Mouse (Mus musculus) cerebral cortex, adult 2 months (tissue): ENCODE measurements around the gene Emc4.

Source experiments
- WGBS: fragments of 180-500 bp; shearing (Covaris S2); methylation state at CpG from one replicate; pipeline ENCODE4 v1.1.7; 2018; 5-methylcytosine and 5-hydroxymethylcytosine counted together

The Emc4 gene

DNA sequence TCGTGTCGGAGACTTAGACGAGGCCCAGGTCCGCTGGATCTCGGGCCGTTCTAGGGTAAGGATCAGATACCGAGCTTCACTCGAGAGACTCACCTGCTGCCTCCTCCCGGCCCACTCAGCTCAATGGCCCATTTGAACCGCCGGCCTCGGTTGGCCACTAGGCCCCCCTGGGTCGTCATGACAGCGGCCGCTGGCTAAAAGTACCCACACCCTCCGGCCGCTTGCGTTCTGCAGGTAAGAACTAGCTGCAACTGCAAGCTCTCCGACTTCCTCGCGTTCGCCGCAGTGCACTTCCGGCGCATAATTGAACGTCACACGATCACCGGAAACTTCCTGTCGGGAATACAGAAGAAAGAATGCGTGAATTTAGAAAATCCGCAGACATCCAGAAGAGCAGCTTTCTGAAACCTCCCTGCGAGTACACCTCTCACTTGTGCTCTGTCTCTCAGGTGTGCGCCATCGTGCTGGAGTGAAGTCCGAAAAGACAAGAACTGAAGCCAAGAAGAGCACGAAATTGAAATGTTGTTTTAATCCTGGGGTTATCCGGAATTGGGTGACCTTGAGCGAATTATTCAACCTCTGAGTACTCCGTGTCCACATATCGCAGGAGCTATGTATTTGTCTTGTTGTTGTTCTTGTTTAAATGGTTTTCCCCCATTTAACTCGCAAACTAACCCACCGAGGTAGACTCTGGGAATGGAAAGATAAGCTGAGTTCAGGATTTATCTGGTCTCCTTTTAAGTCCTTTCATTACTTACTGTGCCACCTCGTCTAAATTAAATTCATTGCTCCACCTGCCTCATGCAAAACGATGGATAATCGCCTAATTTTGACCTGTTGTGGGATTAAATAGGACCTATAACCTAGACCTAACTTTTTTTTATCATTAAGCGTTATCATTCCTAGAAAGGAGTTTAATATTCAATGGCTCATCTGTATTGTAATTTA, at the start of gene Emc4:
TSS of gene Emc4 (minus strand) at position 302 of the 948 bp plus-strand sequence.
- 1% methylated on average over 46 of the region's 46 CpGs for WGBS

- WGBS = 75% methylated on average over 3 of the region's 3 CpGs
These were observed 39.2 kb upstream of the Emc4 start for GRCm38 (mm10) chr2:112407030-112407429.

DNA sequence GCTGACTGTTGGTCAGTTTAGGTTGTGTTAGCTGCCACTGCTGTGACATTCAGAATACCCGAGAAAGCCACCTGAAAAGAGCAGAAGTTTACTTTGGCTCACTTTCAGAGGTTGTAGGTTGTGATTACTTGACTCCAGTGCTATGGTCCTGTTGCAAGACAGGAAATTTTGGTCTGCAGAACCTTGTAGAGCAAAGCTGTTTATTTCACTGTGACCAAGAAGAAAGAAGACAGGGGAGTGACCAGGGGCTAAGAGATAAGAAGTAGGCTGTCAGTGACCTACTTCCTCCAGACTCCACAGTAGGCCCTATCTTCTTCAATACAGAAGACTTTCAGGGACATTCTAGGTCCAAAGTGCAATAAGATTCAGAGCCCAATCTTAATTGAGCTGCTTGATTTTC, 28.8 kb upstream of the Emc4 start:
- WGBS = 67% methylated on average over 1 of the region's 1 CpGs

GRCm38 (mm10) chr2:112392689-112393088, 24.9 kb upstream of the Emc4 start:
- WGBS = 77% methylated on average over 1 of the region's 1 CpGs

GRCm38 (mm10) chr2:112391346-112392000, 23.6 kb upstream of the Emc4 start:
- 62% methylated on average over 4 of the region's 4 CpGs for WGBS

DNA sequence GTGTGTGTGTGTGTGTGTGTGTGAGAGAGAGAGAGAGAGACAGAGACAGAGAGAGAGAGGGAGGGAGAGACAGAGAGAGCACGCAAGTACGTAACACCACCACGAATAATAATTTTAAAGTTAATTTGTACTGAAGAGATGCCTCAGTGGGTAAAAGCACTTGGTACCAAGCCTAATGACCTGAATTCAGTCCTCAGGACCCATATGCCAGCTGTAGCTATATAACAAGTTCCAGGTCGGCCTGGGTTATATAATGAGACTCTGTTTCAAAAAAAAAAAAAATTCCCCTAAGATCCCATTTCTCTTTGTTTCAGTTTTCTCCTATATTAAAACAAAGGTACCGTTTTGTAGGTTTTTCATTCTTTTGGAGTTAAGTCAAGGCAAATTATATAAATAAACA, 23.0 kb upstream of the Emc4 start:
- 52% methylated on average over 5 of the region's 5 CpGs for WGBS

DNA sequence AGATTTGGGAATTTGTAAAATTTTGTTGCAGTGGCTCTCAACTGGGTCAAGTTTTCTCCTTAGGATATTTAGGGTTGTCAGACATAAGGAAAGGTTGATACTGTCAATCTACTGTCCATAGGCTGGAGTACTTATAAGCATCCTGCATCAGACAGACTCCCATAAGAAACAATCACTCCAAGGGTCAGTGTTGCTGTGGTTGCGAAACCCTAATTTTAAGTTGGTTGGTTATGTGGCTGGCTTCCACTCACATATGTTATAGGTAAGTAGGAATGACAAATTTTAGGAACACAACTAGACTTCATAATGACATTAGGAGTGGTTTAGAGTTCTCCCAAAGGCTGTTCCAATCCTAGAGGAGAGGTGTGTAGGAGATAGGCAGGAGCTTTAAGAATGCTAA, 13.4 kb upstream of the Emc4 start:
- WGBS = 98% methylated on average over 1 of the region's 1 CpGs

DNA sequence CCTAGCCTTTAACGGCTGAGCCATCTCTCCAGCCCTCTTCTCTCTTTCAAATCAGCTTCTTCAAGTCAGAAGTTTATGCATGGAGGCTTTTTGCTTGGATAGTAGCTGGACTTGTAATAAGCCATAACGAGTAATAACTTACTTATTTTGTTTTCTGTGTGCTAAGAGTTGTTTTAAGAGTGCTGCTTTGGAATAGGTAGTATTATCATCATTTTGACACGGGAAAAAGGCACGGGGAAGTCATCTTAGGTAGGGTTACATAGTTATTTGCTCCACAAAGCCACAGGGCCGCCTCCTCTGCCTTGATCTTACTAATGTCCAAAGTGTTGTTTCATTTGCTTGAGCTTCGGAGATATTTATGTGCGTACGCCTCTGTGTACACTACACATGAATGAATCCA, 12.3 kb upstream of the Emc4 start:
- WGBS = 27% methylated on average over 8 of the region's 8 CpGs

DNA sequence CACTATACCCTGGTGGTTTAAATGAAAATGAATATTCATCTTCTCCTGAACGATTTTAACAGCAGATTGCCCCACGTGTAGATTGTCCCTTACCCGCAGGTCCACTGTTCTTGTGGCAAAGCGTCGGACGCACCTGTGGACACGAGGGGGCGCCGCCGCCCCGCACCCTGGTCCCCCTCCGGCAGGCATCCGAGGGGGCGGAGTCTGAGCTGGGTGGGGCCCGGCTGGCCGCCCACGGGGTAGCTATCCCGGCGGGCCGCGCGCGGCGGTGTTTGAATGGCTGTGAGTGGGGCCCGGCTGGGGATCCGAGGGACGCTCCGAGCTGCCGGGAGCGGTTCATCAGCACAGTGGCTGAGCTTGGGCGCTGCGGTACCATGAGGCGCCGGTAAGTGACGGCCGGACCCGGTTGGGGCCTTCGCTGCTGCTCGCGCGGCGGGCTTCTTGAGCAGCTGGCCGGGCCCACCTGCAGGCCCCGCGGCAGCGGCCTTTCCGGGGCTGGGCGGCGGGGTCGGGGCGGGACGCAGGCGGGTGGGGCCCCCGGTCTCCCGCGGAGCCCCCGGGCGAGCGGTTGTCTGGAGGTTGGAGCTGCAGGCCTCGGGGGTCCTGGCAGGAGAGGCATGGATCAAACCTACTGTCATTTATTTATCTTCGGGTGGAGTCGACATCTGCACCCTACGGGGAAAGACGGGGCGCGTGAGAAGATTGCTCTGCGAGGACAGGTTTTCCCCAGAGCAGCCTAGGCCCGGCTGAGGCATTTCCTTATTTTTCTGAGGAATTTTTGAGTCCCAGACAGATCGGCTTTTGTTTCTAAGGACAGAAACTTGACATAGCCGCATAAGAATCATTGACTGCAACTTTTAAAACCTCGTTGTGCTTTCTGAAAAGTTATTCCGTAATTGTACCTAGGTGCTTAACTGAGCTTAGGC, 11.4 kb upstream of the Emc4 start, which contains the start of gene Katnbl1:
TSS of gene Katnbl1 (plus strand) at position 239 of the 926 bp plus-strand sequence.
- WGBS = under 1% methylated on average over 72 of the region's 72 CpGs

DNA sequence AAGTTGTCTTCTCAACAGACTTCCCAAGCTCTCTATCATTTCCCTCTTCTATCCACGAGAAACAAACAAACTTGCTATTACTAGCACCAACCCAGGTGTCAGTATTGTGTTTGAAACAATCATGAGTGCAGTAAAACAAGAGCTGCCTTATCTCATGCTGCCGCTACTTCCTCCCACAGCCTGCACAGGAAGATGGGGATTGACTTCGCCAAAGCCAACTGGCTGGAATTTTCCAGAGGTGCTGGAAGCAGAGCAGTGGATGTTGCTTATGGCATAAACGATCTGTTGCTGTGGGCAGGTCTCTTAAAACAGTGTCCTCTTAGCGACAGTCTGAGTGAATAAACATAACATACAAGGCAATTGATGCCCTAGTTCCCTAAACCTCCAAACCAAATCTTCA, 6.8 kb upstream of the Emc4 start:
- WGBS = 62% methylated on average over 5 of the region's 5 CpGs

DNA sequence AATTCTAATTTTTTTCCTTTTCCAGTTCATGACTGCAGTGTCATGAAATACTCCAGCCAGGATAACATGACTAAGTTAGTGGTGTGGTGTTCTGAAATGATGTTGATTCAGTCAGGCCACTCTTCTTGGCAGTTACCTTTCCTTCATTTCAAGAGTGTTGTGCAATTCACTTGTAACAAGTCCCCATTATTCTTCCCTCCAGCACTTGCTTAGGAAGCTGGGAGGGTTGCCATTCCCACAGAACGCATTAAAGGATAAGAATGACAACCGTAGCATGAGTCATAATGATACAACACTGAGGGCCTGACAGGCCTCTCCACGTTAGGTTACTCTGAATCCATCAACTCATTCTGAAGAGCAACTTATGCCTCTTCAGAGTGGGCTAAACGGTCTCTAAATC, 5.3 kb upstream of the Emc4 start:
- 58% methylated on average over 4 of the region's 4 CpGs for WGBS

- 64% methylated on average over 5 of the region's 5 CpGs for WGBS
These were observed 2.1 kb upstream of the Emc4 start for GRCm38 (mm10) chr2:112369941-112370340.

DNA sequence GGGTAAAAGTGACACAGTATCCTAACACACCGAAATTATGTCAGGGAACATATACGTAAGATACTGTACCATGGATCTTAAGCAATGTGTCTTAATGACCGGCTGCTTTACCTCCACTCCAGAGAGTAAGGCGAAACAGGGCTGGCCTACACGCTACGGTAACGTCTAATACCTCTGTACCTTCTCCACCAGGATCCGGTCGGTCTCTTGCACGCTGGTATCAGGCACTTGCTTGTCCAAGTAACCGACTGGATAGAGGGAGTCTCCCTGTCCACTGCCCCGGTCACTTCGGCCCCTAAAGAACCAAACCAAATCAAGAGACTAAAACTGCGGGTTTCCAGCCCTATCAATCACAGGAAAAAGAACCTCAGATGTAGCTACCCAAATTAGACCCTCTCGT, 605 bp downstream of the Emc4 start:
- 14% methylated on average over 15 of the region's 15 CpGs for WGBS

GRCm38 (mm10) chr2:112360781-112361169, 7.1 kb downstream of the Emc4 start:
- 56% methylated on average over 2 of the region's 2 CpGs for WGBS

GRCm38 (mm10) chr2:112360012-112360780, 7.6 kb downstream of the Emc4 start:
- WGBS = 77% methylated on average over 12 of the region's 12 CpGs

GRCm38 (mm10) chr2:112359611-112360010, 8.2 kb downstream of the Emc4 start:
- 36% methylated on average over 2 of the region's 2 CpGs for WGBS

DNA sequence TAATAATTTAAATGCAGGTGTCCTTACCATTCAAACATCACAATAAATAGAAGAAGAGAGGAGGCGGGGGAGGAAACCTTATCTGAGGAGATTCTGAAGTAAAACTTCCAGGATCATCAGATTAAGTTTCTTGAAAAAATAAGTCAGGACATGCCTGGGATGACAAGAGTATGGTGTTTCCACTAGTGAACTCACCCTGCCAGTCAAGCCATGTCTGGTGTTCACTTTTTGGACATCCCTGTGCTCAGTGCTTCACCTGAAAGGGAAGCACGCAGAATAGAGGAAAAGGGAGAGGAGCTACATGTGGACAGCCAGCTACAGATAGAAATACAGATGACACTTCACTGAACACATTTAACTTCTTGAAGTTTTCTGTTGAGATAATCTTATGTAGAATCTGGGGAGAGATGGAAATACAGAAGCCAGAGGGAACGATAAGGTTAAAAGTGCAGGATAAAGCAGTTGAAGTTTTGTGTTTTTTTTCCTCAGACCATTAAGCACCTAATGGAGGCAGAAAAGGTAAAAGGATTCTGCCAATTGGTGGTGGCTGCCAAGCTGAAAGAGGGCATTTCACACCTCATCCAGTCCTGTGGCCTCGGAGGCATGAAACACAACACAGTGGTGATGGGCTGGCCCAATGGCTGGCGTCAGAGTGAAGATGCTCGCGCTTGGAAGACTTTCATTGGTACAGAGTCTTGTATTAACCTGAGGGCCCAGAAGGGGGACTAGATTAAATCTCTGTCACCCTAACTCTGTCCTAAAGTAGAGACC, 14.0 kb downstream of the Emc4 start:
- WGBS = 90% methylated on average over 7 of the region's 7 CpGs

DNA sequence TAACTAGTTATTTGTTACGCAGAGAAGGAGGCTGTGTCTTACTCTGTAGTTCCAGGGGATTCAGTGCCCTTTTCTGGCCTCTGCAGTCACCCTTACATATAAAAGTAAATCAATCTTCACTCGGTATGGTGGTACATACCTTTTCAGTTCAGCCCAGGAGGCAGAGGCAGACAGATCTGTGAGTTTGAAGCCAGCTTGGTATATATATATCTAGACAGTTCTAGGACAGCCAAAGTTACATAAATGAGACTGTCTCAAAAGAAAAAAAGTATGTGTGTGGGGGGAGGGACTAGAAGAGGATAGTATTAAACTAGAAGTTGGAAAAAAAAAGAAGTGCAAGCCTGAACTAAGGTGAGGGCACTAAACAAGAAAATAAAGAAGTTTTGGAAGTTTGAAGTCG, 19.6 kb downstream of the Emc4 start:
- WGBS = 76% methylated on average over 3 of the region's 3 CpGs

- WGBS = 65% methylated on average over 3 of the region's 3 CpGs
These were observed 26.7 kb downstream of the Emc4 start for GRCm38 (mm10) chr2:112341117-112341516.

DNA sequence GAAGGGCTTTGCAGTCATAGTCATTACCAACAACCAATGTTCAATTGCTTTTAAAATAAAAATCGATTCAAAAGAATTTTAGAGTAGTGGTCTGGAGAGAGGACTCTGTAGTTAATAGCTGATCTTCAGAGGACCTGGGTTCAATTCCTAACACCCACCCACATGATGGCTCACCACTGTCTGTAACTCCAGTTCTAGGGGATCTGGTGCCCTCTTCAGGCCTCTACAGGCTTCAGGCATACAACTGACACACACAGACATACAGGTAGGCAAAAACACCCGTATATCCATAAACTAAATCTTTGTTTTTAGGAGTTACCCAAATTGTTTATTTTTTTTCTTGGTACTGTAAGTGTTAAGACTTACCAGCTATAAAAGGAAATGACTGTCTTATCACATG, 28.1 kb downstream of the Emc4 start:
- WGBS = 88% methylated on average over 2 of the region's 2 CpGs
